Mouse (Mus musculus) forebrain, embryonic 11.5 days (tissue): ENCODE measurements around the gene Gas6. TPM values are rescaled to one million over a fixed set of nuclear protein-coding genes. Genes with fewer than 3 reads are reported as not detected.

Experiments
- ATAC-seq: fragments of 200-750 bp; cut with Nextera tagmentation; replicated peaks from 2 replicates; pipeline ENCODE4 v1.8.0; 2017; ENCODE audit warnings: moderate TSS enrichment; ENCODE audit not compliant: low FRiP score
- DNase-seq: peaks from one replicate; pipeline ENCODE4 v3.0.0-alpha.2; 2017; ENCODE audit warnings: low spot score
- H3K27ac ChIP-seq: fragments of 300-500 bp; sonication (generic); 2 replicates; pipeline ENCODE4 v1.5.1; 2014; ENCODE audit warnings: low read depth, low read length
- H3K27me3 ChIP-seq: fragments of 300-500 bp; sonication (generic); 2 replicates; pipeline ENCODE4 v1.6.1; 2014; ENCODE audit warnings: mild to moderate bottlenecking, low read length, mixed read lengths; ENCODE audit not compliant: control insufficient read depth, insufficient read depth
- H3K36me3 ChIP-seq: fragments of 300-500 bp; sonication (generic); 2 replicates; pipeline ENCODE4 v1.6.1; 2014; ENCODE audit warnings: mild to moderate bottlenecking, low read length, moderate library complexity, mixed read lengths; ENCODE audit not compliant: control insufficient read depth, insufficient read depth
- H3K4me1 ChIP-seq: fragments of 300-500 bp; sonication (generic); replicated peaks from 2 replicates; pipeline ENCODE4 v1.6.1; 2014; ENCODE audit warnings: low read length, mixed read lengths; ENCODE audit not compliant: control insufficient read depth, insufficient read depth
- H3K4me2 ChIP-seq: fragments of 300-500 bp; sonication (generic); 2 replicates; pipeline ENCODE4 v1.6.1; 2014; ENCODE audit warnings: low read depth, mild to moderate bottlenecking, low read length, moderate library complexity, mixed read lengths; ENCODE audit not compliant: severe bottlenecking
- H3K4me3 ChIP-seq: fragments of 300-500 bp; sonication (generic); 2 replicates; pipeline ENCODE4 v1.5.1; 2014; ENCODE audit warnings: low read depth, low read length
- H3K9ac ChIP-seq: fragments of 300-500 bp; sonication (generic); 2 replicates; pipeline ENCODE4 v1.6.1; 2014; ENCODE audit warnings: low read length
- H3K9me3 ChIP-seq: fragments of 300-500 bp; sonication (generic); 2 replicates; pipeline ENCODE4 v1.6.1; 2016; ENCODE audit warnings: low read length, mixed read lengths; ENCODE audit not compliant: control insufficient read depth
- WGBS: fragments of 180-500 bp; shearing (Covaris S2); extraction: QIAGEN DNeasy Blood & Tissue Kit; methylation state at CpG from one replicate; pipeline ENCODE4 v1.1.7; 2014; 5-methylcytosine and 5-hydroxymethylcytosine counted together
- polyA plus RNA-seq: library from polyadenylated mRNA; unstranded; fragments of >200 nt; fragmentation: Nextera tagmentation; extraction: Ambion mirVana; gene quantifications from 2 replicates; pipeline ENCODE4 v1.2.1, GENCODE M21; 2014

Gene Gas6
- polyA plus RNA-seq, 1 experiment from 2014 or later = 9.8 TPM

GRCm38 (mm10) chr8:13513556-13514370, 19.5 kb upstream of the Gas6 start:
- Histone ChIP-seq H3K36me3 (no peaks in the 10 kb centered on the region), H3K4me2 (no peak overlapping the region), H3K4me1 (no peaks in the 10 kb centered on the region), H3K9me3 (no peaks in the 10 kb centered on the region), H3K4me3 (no peak overlapping the region), H3K27ac (no peak overlapping the region), H3K27me3 (no peaks in the 10 kb centered on the region), H3K9ac (no peak overlapping the region)
- no peak for ATAC-seq
- DNase-seq = no peak
- 69% methylated on average over 5 of the region's 5 CpGs for WGBS

GRCm38 (mm10) chr8:13512677-13513076, 18.4 kb upstream of the Gas6 start:
- Histone ChIP-seq H3K36me3 (no peaks in the 10 kb centered on the region), H3K4me1 (no peaks in the 10 kb centered on the region), H3K4me3 (no peak overlapping the region), H3K9me3 (no peaks in the 10 kb centered on the region), H3K4me2 (no peak overlapping the region), H3K27me3 (no peaks in the 10 kb centered on the region), H3K9ac (no peak overlapping the region), H3K27ac (no peak overlapping the region)
- 85% methylated on average over 6 of the region's 6 CpGs for WGBS
- DNase-seq = no peak
- no peak for ATAC-seq

- no peak for ATAC-seq
- H3K4me2 ChIP-seq = no peak overlapping the region
- no peaks in the 10 kb centered on the region for H3K4me1 ChIP-seq
- H3K4me3 ChIP-seq = no peak overlapping the region
- H3K9me3 ChIP-seq = no peaks in the 10 kb centered on the region
- H3K27ac ChIP-seq = no peak overlapping the region
- DNase-seq = no peak
- no peak overlapping the region for H3K9ac ChIP-seq
- H3K27me3 ChIP-seq = no peaks in the 10 kb centered on the region
- H3K36me3 ChIP-seq = no peaks in the 10 kb centered on the region
- 87% methylated on average over 5 of the region's 5 CpGs for WGBS
These were observed 17.7 kb upstream of the Gas6 start for GRCm38 (mm10) chr8:13512016-13512415.

- no peak for ATAC-seq
- no peaks in the 10 kb centered on the region for H3K4me1 ChIP-seq
- no peak overlapping the region for H3K4me3 ChIP-seq
- WGBS = 83% methylated on average over 3 of the region's 3 CpGs
- H3K9me3 ChIP-seq = no peaks in the 10 kb centered on the region
- no peak overlapping the region for H3K4me2 ChIP-seq
- no peak overlapping the region for H3K9ac ChIP-seq
- H3K27ac ChIP-seq = no peak overlapping the region
- H3K27me3 ChIP-seq = no peaks in the 10 kb centered on the region
- DNase-seq = no peak
- no peaks in the 10 kb centered on the region for H3K36me3 ChIP-seq
These were observed 13.1 kb upstream of the Gas6 start for GRCm38 (mm10) chr8:13507284-13507937.

- Histone ChIP-seq H3K36me3 (no peaks in the 10 kb centered on the region), H3K4me2 (no peak overlapping the region), H3K27ac (no peak overlapping the region), H3K4me1 (no peaks in the 10 kb centered on the region), H3K27me3 (no peaks in the 10 kb centered on the region), H3K4me3 (no peak overlapping the region), H3K9ac (no peak overlapping the region), H3K9me3 (no peaks in the 10 kb centered on the region)
- DNase-seq (no peak), ATAC-seq (no peak)
- 67% methylated on average over 4 of the region's 4 CpGs for WGBS
These were observed 12.6 kb upstream of the Gas6 start for GRCm38 (mm10) chr8:13506849-13507248.

- no peak overlapping the region for H3K9ac ChIP-seq
- H3K36me3 ChIP-seq = no peaks in the 10 kb centered on the region
- H3K4me3 ChIP-seq = no peak overlapping the region
- no peaks in the 10 kb centered on the region for H3K27me3 ChIP-seq
- no peak for ATAC-seq
- DNase-seq = no peak
- H3K27ac ChIP-seq = no peak overlapping the region
- no peaks in the 10 kb centered on the region for H3K4me1 ChIP-seq
- no peak overlapping the region for H3K4me2 ChIP-seq
- no peaks in the 10 kb centered on the region for H3K9me3 ChIP-seq
These were observed 10.8 kb upstream of the Gas6 start for GRCm38 (mm10) chr8:13504894-13505674.

GRCm38 (mm10) chr8:13503936-13504606, 9.8 kb upstream of the Gas6 start:
- Histone ChIP-seq H3K9me3 (no peaks in the 10 kb centered on the region), H3K27me3 (no peaks in the 10 kb centered on the region), H3K4me2 (no peak overlapping the region), H3K36me3 (no peaks in the 10 kb centered on the region), H3K4me1 (no peaks in the 10 kb centered on the region), H3K9ac (no peak overlapping the region), H3K27ac (no peak overlapping the region), H3K4me3 (no peak overlapping the region)
- DNase-seq = no peak
- no peak for ATAC-seq
- WGBS = 87% methylated on average over 8 of the region's 8 CpGs

GRCm38 (mm10) chr8:13501221-13501620, 6.9 kb upstream of the Gas6 start:
- H3K4me2 ChIP-seq = no peak overlapping the region
- no peak overlapping the region for H3K9ac ChIP-seq
- DNase-seq (no peak), ATAC-seq (no peak)
- H3K4me3 ChIP-seq = no peak overlapping the region
- no peak overlapping the region for H3K27ac ChIP-seq
- H3K36me3 ChIP-seq = no peaks in the 10 kb centered on the region
- 87% methylated on average over 3 of the region's 3 CpGs for whole genome bisulfite sequencing
- H3K4me1 ChIP-seq = no peaks in the 10 kb centered on the region
- H3K9me3 ChIP-seq = no peaks in the 10 kb centered on the region
- no peaks in the 10 kb centered on the region for H3K27me3 ChIP-seq
